Mouse (Mus musculus) CD4-positive, CD25-positive, alpha-beta regulatory T cell, adult 2 months (primary cell): ENCODE measurements around the gene Rap2c.

ENCODE experiments used
- DNase-seq: peaks from one replicate; pipeline ENCODE4 v3.0.0-alpha.2; 2012; ENCODE audit warnings: low read depth, low spot score

Gene Rap2c

GRCm38 (mm10) chrX:50969907-50970306, 47.9 kb downstream of the Rap2c start:
- no peak for DNase-seq

- DNase-seq: no peak
These were observed 49.5 kb downstream of the Rap2c start for GRCm38 (mm10) chrX:50968157-50968932.

GRCm38 (mm10) chrX:50965157-50965556, 52.7 kb downstream of the Rap2c start:
- no peak for DNase-seq

DNA sequence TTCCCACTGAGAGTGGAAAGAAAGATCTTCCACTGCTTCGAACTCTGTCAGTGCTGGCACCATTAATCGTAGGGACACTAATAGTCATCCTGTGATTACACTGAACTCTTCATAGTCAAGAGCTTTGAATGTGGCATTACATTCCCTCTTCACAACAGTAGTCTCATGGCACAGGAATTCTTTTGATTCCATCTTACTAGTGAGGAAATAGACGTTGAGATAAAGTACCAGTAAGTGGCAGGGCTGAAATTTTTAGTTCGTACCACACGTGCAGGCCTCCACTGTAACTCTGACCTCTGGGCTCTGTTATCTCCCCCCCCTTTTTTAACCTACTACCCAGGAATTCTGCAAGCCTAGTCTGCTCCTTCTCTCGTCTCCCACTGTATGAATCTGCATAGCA, 54.9 kb downstream of the Rap2c start:
- no peak for DNase-seq
